Comparison of ENCODE assay signal across 8 mouse cellular contexts in the genomic region with DNA sequence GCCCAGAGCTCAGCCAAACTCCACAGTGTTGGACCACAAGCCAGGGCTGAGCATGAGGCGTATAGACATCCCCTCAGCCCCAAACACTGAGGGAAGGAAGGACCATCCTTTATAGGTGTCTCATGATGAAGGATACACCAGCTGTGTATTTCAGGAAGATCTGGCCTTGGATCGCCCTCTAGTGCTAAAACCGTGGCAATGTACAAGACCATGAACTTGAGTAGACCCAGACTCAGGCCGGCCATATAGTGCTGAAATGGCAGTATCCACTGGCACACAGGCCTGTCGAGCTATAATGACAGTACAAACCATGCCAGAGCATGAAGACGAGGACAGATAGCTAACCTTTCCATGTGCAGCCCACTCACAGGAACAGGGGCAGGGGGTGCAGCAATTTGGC. TPM values are rescaled to one million over a fixed set of nuclear protein-coding genes. Genes with fewer than 3 reads are reported as not detected.
DNase-seq lines count a peak whose midpoint lies in the region; ATAC-seq and TF ChIP-seq lines count a peak whose summit lies in the region.

No protein-coding gene starts in this region.

- no peak overlapping the region for H3K27ac ChIP-seq in lung, embryonic 14.5 days (ENCODE audit: low read depth)

- no peaks in the 10 kb centered on the region for H3K27me3 ChIP-seq in lung, embryonic 14.5 days (ENCODE audit: insufficient read depth, low read length)

- H3K36me3 ChIP-seq in lung, embryonic 14.5 days (ENCODE audit: insufficient read depth): 0 out of 2 replicates have a peak, but pooled peaks cover 4% of the 10 kb centered on the region

- H3K4me3 ChIP-seq in lung, embryonic 14.5 days (ENCODE audit: low read depth, low read length): no peak overlapping the region

- TF ChIP-seq CTCF in lung, embryonic 14.5 days (IDR thresholded peaks at IDR 0.05; ENCODE audit: low read depth): peak; percentile 55

- WGBS in lung, embryonic 14.5 days: 61% methylated on average over 6 of the region's 6 CpGs

- H3K4me2 ChIP-seq in lung, embryonic 14.5 days: no peak overlapping the region

- no peaks in the 10 kb centered on the region for H3K4me1 ChIP-seq in lung, embryonic 14.5 days (ENCODE audit: insufficient read depth)

- H3K9me3 ChIP-seq in lung, embryonic 14.5 days (ENCODE audit: low read depth, low read length): no peaks in the 10 kb centered on the region

- peak; percentile 44 for DNase-seq in lung, embryonic 14.5 days
- DNase-seq in lung, postnatal 14 days: no peak
- DNase-seq in NIH3T3 (ENCODE audit: low read depth): peak; percentile 73
- DNase-seq in naive thymus-derived CD4-positive, alpha-beta T cell, adult 2 months (ENCODE audit: low read depth): peak; percentile 49
- DNase-seq in ovary, postnatal 10 days (ENCODE audit: low spot score): no peak
- no peak for DNase-seq in left cerebral cortex, postnatal 14 days (ENCODE audit: low spot score in 2 of 2)
- DNase-seq in layer of hippocampus, postnatal 10 days (ENCODE audit: low spot score in 2 of 2): no peak

- intact Hi-C loops in left cerebral cortex, postnatal 14 days (cut with DNase I): no loop called here

- ATAC-seq in lung, embryonic 14.5 days (ENCODE audit: insufficient read depth): no peak
- peak; percentile 48; the same call in 1 of the 2 replicates for ATAC-seq in erythroid progenitor cell, adult 5-6 weeks (replicated peaks; ENCODE audit: low FRiP score, poor library complexity, severe bottlenecking)

- no peak overlapping the region for H3K9ac ChIP-seq in lung, embryonic 14.5 days

RNA-seq across cellular contexts. Expression of a gene that starts 21.6 kb away (rescaled TPM):
- 9.6 and 10.8 TPM in 2 replicates for polyA plus RNA-seq in lung, embryonic 14.5 days (2014; fragmentation: Nextera tagmentation; extraction: Ambion mirVana)
- total RNA-seq in erythroid progenitor cell, adult 5-6 weeks (2015; ENCODE audit: low replicate concordance): 17.3 and 19.7 TPM in 2 replicates
- total RNA-seq in erythroid progenitor cell, adult 5-6 weeks (2017; ENCODE audit: low replicate concordance): 7.2 and 11.9 TPM in 2 replicates
- total RNA-seq in left cerebral cortex, postnatal 14 days (2021): 10 to 100 TPM; 27.5 to 28.0 TPM
- total RNA-seq in layer of hippocampus, postnatal 10 days (2021): 10 to 100 TPM; 27.1 to 27.2 TPM

RNA-seq across cellular contexts. Expression of a gene that starts 43.4 kb away (rescaled TPM):
- 12.0 and 13.9 TPM in 2 replicates for polyA plus RNA-seq in lung, embryonic 14.5 days (2014; fragmentation: Nextera tagmentation; extraction: Ambion mirVana)
- 62.7 and 90.5 TPM in 2 replicates for total RNA-seq in erythroid progenitor cell, adult 5-6 weeks (2015; ENCODE audit: low replicate concordance)
- 107 and 117 TPM in 2 replicates for total RNA-seq in erythroid progenitor cell, adult 5-6 weeks (2017; ENCODE audit: low replicate concordance)
- total RNA-seq in left cerebral cortex, postnatal 14 days (2021): 10 to 100 TPM; 45.1 to 49.4 TPM
- total RNA-seq in layer of hippocampus, postnatal 10 days (2021): 10 to 100 TPM; 54.2 to 58.4 TPM

RNA-seq across cellular contexts. Expression of a gene that starts 46.8 kb away (rescaled TPM):
- polyA plus RNA-seq in lung, embryonic 14.5 days (2014; fragmentation: Nextera tagmentation; extraction: Ambion mirVana): 1.3 and 1.4 TPM in 2 replicates
- total RNA-seq in erythroid progenitor cell, adult 5-6 weeks (2015; ENCODE audit: low replicate concordance): 5.8 and 6.7 TPM in 2 replicates
- 10.5 and 13.7 TPM in 2 replicates for total RNA-seq in erythroid progenitor cell, adult 5-6 weeks (2017; ENCODE audit: low replicate concordance)
- total RNA-seq in left cerebral cortex, postnatal 14 days (2021): 10 to 100 TPM; 14.2 to 14.6 TPM
- total RNA-seq in layer of hippocampus, postnatal 10 days (2021): 10 to 100 TPM; 11.6 to 12.4 TPM

Comparison
In these comparisons a context has a peak if more than half of its experiments do, and no peak if none do; other contexts are left out.
1. DNase-seq: peak in lung, embryonic 14.5 days (single experiment), NIH3T3 (single experiment) and naive thymus-derived CD4-positive, alpha-beta T cell, adult 2 months (single experiment); none in lung, postnatal 14 days (single experiment), ovary, postnatal 10 days (single experiment), left cerebral cortex, postnatal 14 days (0 of 2) and layer of hippocampus, postnatal 10 days (0 of 2).